Mouse (Mus musculus) kidney, embryonic 14.5 days (tissue): ENCODE data around the gene Bri3. TPM values are rescaled to one million over a fixed set of nuclear protein-coding genes. Genes with fewer than 3 reads are reported as not detected.
"Not testable (repeated sequence)": the region's sequence is repeated elsewhere in the genome, so short reads cannot be mapped to it uniquely, and the experiment has no call there.

Experiments
- ATAC-seq: fragments of 200-750 bp; cut with Nextera tagmentation; 2 replicates; pipeline ENCODE4 v1.8.0; 2017; ENCODE audit warnings: moderate number of reproducible peaks, mild to moderate bottlenecking, moderate TSS enrichment, moderate library complexity; ENCODE audit not compliant: low FRiP score, low TSS enrichment
- H3K27ac ChIP-seq: fragments of 300-500 bp; sonication (generic); 2 replicates; pipeline ENCODE4 v1.5.1; 2014; ENCODE audit warnings: low read depth, mild to moderate bottlenecking, low read length, moderate library complexity, mixed read lengths
- H3K27me3 ChIP-seq: fragments of 300-500 bp; sonication (generic); 2 replicates; pipeline ENCODE4 v1.6.1; 2014; ENCODE audit warnings: mild to moderate bottlenecking, low read length; ENCODE audit not compliant: control insufficient read depth, insufficient read depth
- H3K36me3 ChIP-seq: fragments of 300-500 bp; sonication (generic); 2 replicates; pipeline ENCODE4 v1.6.1; 2014; ENCODE audit warnings: low read length, mixed read lengths; ENCODE audit not compliant: control insufficient read depth, insufficient read depth
- H3K4me1 ChIP-seq: fragments of 300-500 bp; sonication (generic); 2 replicates; pipeline ENCODE4 v1.6.1; 2014; ENCODE audit warnings: low read length, mixed read lengths; ENCODE audit not compliant: control insufficient read depth, insufficient read depth
- H3K4me2 ChIP-seq: fragments of 300-500 bp; sonication (generic); replicated peaks from 2 replicates; pipeline ENCODE4 v1.6.1; 2014; ENCODE audit warnings: low read depth, mild to moderate bottlenecking, low read length
- H3K4me3 ChIP-seq: fragments of 300-500 bp; sonication (generic); 2 replicates; pipeline ENCODE4 v1.5.1; 2014; ENCODE audit warnings: mild to moderate bottlenecking, low read length
- H3K9ac ChIP-seq: fragments of 300-500 bp; sonication (generic); 2 replicates; pipeline ENCODE4 v1.6.1; 2014; ENCODE audit warnings: low read depth, mild to moderate bottlenecking, low read length, moderate library complexity
- H3K9me3 ChIP-seq: fragments of 300-500 bp; sonication (generic); 2 replicates; pipeline ENCODE4 v1.6.1; 2016; ENCODE audit warnings: low read length; ENCODE audit not compliant: control insufficient read depth
- WGBS: fragments of 180-500 bp; shearing (Covaris S2); extraction: QIAGEN DNeasy Blood & Tissue Kit; methylation state at CpG from one replicate; pipeline ENCODE4 v1.1.7; 2014; 5-methylcytosine and 5-hydroxymethylcytosine counted together
- polyA plus RNA-seq: library from polyadenylated mRNA; unstranded; fragments of >200 nt; fragmentation: Nextera tagmentation; extraction: Ambion mirVana; gene quantifications from 2 replicates; pipeline ENCODE4 v1.2.1, GENCODE M21; 2014

The Bri3 gene
- polyA plus RNA-seq, 1 experiment from 2014 or later: 136 TPM

DNA sequence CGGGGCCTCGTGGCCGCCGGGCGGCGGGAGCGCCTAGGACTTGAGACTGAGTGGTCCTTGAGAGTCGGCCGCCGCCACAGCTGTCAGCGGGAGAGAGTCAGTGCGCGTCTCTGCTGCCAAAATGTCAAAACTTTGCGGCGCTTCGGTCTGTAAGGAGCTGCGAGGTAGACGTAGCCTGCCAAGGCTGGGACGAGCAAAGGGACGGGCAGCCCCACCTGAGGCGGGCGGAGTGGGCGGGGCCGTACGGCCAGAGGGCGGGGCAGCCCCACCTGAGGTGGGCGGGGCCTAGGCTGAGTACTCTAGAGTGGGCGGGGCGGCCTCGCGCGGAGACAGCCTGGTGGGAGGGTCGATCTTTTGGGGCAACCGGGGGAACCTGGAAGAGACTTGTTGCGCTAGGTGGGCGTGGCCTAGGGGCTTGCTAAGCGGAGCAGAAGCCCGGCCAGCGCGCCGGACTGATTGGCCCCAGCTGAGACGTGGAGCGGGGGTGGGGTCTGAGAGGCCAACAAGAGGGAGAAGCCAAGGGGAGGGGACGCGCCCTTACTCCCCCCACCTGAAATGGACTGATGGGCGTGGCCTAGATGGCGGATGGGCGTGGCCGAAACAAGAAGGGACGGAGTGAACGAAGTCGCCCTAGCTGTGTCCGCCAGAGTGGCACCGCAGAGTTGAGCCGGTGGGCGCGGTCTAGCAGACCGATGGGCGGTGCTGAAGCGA lies 113.8 kb downstream of the Bri3 start, which contains the start of gene Baiap2l1:
Baiap2l1 (minus strand) TSS at position 232 of the 711 bp plus-strand sequence.
- peak within 1 kb of the TSS; percentile 75 for H3K4me2 ChIP-seq
- peak within 1 kb of the TSS; percentile 70 for H3K4me3 ChIP-seq
- ATAC-seq: peak; percentile 98
- peak within 1 kb of the TSS; percentile 75 for H3K27ac ChIP-seq
- WGBS: under 1% methylated on average over 59 of the region's 60 CpGs
- H3K4me1 ChIP-seq: peaks cover 16% of the 10 kb centered on the region
- H3K9ac ChIP-seq: peak within 1 kb of the TSS; percentile 63
- no peaks in the 10 kb centered on the region for H3K27me3 ChIP-seq
- H3K9me3 ChIP-seq: no peaks in the 10 kb centered on the region
- no peaks in the 10 kb centered on the region for H3K36me3 ChIP-seq

DNA sequence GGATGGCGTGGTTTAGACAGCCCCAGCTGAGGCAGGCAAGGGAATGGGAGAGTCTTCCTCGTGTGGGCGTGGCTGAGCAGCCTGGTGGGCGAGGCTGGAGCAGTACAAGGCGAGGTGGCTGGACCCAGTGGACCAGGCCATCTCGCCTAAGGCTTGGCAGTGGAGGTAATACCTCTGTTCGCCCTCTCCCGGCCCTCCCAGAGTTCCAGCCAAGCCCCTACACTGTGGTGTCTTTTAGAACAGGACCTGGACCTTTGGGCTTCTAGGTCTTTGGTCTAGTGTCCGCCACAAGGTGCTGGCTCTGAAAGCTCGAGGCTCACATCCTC lies 114.3 kb downstream of the Bri3 start:
- WGBS: 4% methylated on average over 10 of the region's 10 CpGs
- H3K27me3 ChIP-seq: no peaks in the 10 kb centered on the region
- peak overlapping the region; percentile 52 for H3K27ac ChIP-seq
- no peaks in the 10 kb centered on the region for H3K9me3 ChIP-seq
- no peak for ATAC-seq
- no peaks in the 10 kb centered on the region for H3K36me3 ChIP-seq
- H3K9ac ChIP-seq: no peak overlapping the region
- H3K4me2 ChIP-seq: peak overlapping the region; percentile 75
- peak overlapping the region; percentile 70 for H3K4me3 ChIP-seq
- peaks cover 16% of the 10 kb centered on the region for H3K4me1 ChIP-seq

DNA sequence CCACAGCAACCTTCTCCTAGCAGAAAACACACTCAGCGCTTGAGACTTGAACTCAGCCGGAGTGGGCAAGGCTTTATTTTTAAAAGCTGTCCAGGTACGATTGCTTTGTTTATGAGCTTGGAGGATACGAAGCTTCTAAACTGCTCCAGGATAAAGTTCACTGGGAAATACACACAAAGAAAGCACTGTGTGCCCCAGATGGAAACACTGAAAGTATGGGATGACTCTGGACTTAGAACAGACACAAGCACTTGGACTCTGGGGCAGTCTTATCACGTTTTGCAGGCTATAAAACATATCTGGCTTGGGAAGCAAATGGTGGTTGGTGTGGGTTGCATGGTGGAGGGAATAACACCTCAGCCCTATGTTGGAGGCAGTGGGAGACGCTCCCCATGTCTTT lies 115.6 kb downstream of the Bri3 start:
- Histone ChIP-seq H3K4me3 (no peak overlapping the region), H3K4me1 (peaks cover 16% of the 10 kb centered on the region), H3K9ac (peak overlapping the region; percentile 31; the same call in 1 of the 2 replicates), H3K27ac (peak overlapping the region; percentile 80), H3K27me3 (no peaks in the 10 kb centered on the region), H3K36me3 (no peaks in the 10 kb centered on the region), H3K9me3 (no peaks in the 10 kb centered on the region), H3K4me2 (no peak overlapping the region)
- 48% methylated on average over 6 of the region's 6 CpGs for WGBS
- ATAC-seq: no peak

DNA sequence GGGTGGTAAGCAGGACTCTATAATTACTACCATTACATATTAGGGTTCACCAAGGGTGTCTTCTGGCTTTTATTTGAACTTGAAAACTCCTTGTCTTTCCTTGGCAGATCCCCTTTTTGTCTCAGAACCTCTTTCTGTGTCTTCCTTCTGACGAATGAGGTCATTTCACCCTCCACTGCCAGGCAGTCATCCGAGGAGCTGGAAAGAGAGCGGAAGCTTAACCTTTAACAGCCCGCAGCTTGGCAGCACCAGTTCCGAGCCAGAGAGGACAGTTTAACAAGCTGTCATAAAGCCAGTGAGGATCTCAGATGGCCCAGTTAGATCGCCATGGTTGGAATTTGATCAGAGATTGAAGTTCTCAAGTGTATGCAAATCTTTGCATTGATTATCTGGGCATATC lies 116.1 kb downstream of the Bri3 start:
- no peaks in the 10 kb centered on the region for H3K9me3 ChIP-seq
- H3K36me3 ChIP-seq: no peaks in the 10 kb centered on the region
- no peaks in the 10 kb centered on the region for H3K27me3 ChIP-seq
- peak overlapping the region; percentile 80 for H3K27ac ChIP-seq
- H3K4me3 ChIP-seq: no peak overlapping the region
- H3K4me2 ChIP-seq: no peak overlapping the region
- 7% methylated on average over 6 of the region's 6 CpGs for WGBS
- peaks cover 16% of the 10 kb centered on the region for H3K4me1 ChIP-seq
- H3K9ac ChIP-seq: peak overlapping the region; percentile 31; the same call in 1 of the 2 replicates
- ATAC-seq: no peak

DNA sequence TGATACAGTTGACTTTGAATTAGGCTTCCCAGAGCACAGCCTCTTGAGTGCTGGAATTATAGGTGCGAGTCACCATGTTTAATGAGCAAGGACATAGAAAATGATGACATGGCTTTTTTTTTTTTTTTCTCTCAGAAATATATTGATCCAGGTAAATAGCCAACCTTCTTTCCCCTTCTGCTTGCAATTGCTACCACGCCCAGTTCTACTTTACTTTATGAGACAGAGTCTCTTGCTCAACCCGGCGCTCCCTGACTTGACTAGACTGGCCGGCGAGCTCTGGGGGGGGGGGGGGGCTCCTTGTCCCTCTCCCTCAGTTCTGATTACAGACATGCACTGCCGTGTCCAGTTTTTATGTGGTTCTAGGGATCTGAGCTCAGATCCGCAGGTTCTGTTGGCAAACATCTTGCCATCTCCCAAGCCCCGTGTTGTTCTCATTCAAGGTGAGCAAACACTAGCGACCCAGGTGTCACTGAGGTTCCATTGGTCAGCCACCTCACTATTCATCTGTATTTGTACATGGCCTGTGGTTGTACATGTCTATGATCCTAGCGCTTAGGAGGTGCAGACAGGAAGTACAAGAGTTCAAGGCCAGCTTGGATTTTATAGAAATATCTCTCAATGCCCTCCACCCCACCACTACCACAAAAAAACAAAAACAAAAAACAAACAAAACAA lies 120.6 kb downstream of the Bri3 start:
- no peak overlapping the region for H3K4me3 ChIP-seq
- no peak for ATAC-seq
- 90% methylated on average over 11 of the region's 11 CpGs for WGBS
- no peak overlapping the region for H3K4me2 ChIP-seq
- no peak overlapping the region for H3K9ac ChIP-seq
- H3K36me3 ChIP-seq: no peaks in the 10 kb centered on the region
- no peaks in the 10 kb centered on the region for H3K9me3 ChIP-seq
- H3K27ac ChIP-seq: no peak overlapping the region
- peaks cover 10% of the 10 kb centered on the region for H3K4me1 ChIP-seq
- H3K27me3 ChIP-seq: no peaks in the 10 kb centered on the region

DNA sequence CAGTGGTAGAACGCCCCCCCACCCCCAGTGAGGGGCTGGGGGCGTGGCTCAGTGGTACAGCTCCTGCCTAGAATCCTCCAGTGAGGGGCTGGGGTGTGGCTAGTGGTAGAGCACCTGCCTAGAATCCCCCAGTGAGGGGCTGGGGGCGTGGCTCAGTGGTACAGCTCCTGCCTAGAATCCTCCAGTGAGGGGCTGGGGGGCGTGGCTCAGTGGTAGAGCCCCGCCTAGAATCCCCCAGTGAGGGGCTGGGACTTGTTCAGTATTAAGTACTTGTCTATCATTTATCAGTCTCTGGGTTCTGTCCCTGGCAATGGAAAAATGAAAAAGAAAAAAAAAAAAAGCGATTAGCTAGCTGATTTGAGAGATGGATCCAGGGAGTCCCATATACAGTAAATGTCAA lies 122.3 kb downstream of the Bri3 start:
- not testable (repeated sequence) for H3K36me3 ChIP-seq, H3K27me3 ChIP-seq, H3K9me3 ChIP-seq, H3K4me3 ChIP-seq, H3K4me2 ChIP-seq, ATAC-seq, H3K4me1 ChIP-seq, H3K27ac ChIP-seq, H3K9ac ChIP-seq
- WGBS: 83% methylated on average over 6 of the region's 6 CpGs

DNA sequence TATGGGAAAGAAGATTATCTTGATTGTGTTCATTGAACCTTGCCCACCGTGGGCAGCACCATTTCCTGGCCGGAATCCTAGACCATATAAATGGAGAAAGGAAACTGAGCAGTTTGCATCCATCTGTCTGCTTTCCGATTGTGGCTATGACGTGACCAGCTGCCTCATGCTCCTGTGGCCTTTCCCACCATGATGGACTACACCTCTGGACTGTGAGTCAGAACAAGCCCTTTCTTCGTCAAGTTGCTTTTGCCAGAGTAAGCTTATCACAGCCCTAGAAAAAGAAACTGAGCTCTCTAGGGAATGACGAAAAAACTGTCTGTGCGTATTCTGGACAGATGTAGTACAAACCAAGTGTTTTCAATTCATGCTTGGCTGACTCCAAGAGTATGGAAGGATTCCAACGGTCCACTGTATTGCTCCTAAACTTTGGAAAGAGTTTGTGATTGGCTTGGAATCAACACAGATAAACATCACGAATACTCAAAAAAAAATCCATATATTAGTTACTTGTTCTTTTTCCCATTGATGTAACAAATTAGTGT lies 124.5 kb downstream of the Bri3 start:
- WGBS: 70% methylated on average over 9 of the region's 9 CpGs
- H3K4me1 ChIP-seq: no peaks in the 10 kb centered on the region
- no peaks in the 10 kb centered on the region for H3K9me3 ChIP-seq
- H3K4me3 ChIP-seq: no peak overlapping the region
- no peaks in the 10 kb centered on the region for H3K36me3 ChIP-seq
- H3K4me2 ChIP-seq: no peak overlapping the region
- no peaks in the 10 kb centered on the region for H3K27me3 ChIP-seq
- no peak for ATAC-seq
- no peak overlapping the region for H3K9ac ChIP-seq
- no peak overlapping the region for H3K27ac ChIP-seq

DNA sequence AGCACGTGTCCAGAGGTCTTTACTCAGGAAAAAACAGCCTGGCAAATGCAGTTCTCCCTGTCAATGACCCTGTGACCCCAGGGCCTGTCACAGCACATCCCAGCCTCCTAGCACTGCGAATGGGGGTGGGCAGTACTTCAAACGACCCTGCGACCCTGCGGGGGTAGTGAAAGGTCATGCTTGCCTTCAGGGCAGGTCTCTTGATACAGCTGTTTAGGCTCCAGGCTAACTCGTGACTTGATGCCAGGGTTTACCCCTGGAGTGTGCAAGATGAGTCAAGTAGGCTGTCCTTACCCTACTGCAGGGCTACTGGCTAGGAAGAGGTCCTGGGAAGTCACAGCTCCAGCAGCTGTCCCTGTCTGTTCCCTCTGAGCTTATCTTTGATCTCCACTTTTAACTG lies 126.7 kb downstream of the Bri3 start:
- ATAC-seq: no peak
- Histone ChIP-seq H3K27ac (no peak overlapping the region), H3K36me3 (no peaks in the 10 kb centered on the region), H3K9ac (no peak overlapping the region; the same call in 1 of the 2 replicates), H3K4me1 (no peaks in the 10 kb centered on the region), H3K4me2 (no peak overlapping the region), H3K9me3 (no peaks in the 10 kb centered on the region), H3K4me3 (no peak overlapping the region), H3K27me3 (no peaks in the 10 kb centered on the region)
- WGBS: 0% methylated on average over 6 of the region's 6 CpGs

DNA sequence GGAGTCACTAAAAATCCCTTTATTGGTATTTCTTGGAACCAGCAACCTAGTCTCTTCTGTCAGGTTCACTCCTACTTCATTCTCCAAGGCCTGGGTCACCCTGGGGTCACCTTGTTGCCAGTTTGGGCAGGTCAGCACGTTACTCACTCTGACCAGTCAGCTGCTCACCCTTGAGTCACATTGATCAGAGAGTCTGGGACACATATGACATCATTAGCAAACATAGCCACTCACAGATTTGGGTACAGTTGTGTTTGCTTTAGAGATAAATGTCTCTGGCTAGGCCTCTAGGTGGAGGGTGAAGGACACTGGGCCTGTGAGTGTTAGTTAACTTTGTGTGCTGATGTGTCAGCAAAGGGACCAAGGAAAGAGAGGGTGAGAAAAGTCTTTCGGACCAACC lies 127.9 kb downstream of the Bri3 start:
- 49% methylated on average over 2 of the region's 2 CpGs for WGBS
- Histone ChIP-seq H3K36me3 (no peaks in the 10 kb centered on the region), H3K4me2 (no peak overlapping the region), H3K9ac (no peak overlapping the region), H3K27ac (no peak overlapping the region), H3K27me3 (no peaks in the 10 kb centered on the region), H3K4me3 (no peak overlapping the region), H3K9me3 (no peaks in the 10 kb centered on the region), H3K4me1 (no peaks in the 10 kb centered on the region)
- no peak for ATAC-seq
